Mouse (Mus musculus) forebrain, embryonic 11.5 days (tissue): ENCODE measurements at regions not wholly inside any gene's neighbourhood (a gene's known extent, or its start where the extent isn't known, plus 50 kb on each side); places are given as distances from the start of the nearest gene placed in this dataset.

Experiments used
- ATAC-seq: fragments of 200-750 bp; cut with Nextera tagmentation; replicated peaks from 2 replicates; pipeline ENCODE4 v1.8.0; 2017; ENCODE audit warnings: moderate TSS enrichment; ENCODE audit not compliant: low FRiP score
- DNase-seq: peaks from one replicate; pipeline ENCODE4 v3.0.0-alpha.2; 2017; ENCODE audit warnings: low spot score
- H3K27ac ChIP-seq: fragments of 300-500 bp; sonication (generic); 2 replicates; pipeline ENCODE4 v1.5.1; 2014; ENCODE audit warnings: low read depth, low read length
- H3K27me3 ChIP-seq: fragments of 300-500 bp; sonication (generic); 2 replicates; pipeline ENCODE4 v1.6.1; 2014; ENCODE audit warnings: mild to moderate bottlenecking, low read length, mixed read lengths; ENCODE audit not compliant: control insufficient read depth, insufficient read depth
- H3K36me3 ChIP-seq: fragments of 300-500 bp; sonication (generic); 2 replicates; pipeline ENCODE4 v1.6.1; 2014; ENCODE audit warnings: mild to moderate bottlenecking, low read length, moderate library complexity, mixed read lengths; ENCODE audit not compliant: control insufficient read depth, insufficient read depth
- H3K4me1 ChIP-seq: fragments of 300-500 bp; sonication (generic); replicated peaks from 2 replicates; pipeline ENCODE4 v1.6.1; 2014; ENCODE audit warnings: low read length, mixed read lengths; ENCODE audit not compliant: control insufficient read depth, insufficient read depth
- H3K4me2 ChIP-seq: fragments of 300-500 bp; sonication (generic); 2 replicates; pipeline ENCODE4 v1.6.1; 2014; ENCODE audit warnings: low read depth, mild to moderate bottlenecking, low read length, moderate library complexity, mixed read lengths; ENCODE audit not compliant: severe bottlenecking
- H3K4me3 ChIP-seq: fragments of 300-500 bp; sonication (generic); 2 replicates; pipeline ENCODE4 v1.5.1; 2014; ENCODE audit warnings: low read depth, low read length
- H3K9ac ChIP-seq: fragments of 300-500 bp; sonication (generic); 2 replicates; pipeline ENCODE4 v1.6.1; 2014; ENCODE audit warnings: low read length
- H3K9me3 ChIP-seq: fragments of 300-500 bp; sonication (generic); 2 replicates; pipeline ENCODE4 v1.6.1; 2016; ENCODE audit warnings: low read length, mixed read lengths; ENCODE audit not compliant: control insufficient read depth
- WGBS: fragments of 180-500 bp; shearing (Covaris S2); extraction: QIAGEN DNeasy Blood & Tissue Kit; methylation state at CpG from one replicate; pipeline ENCODE4 v1.1.7; 2014; 5-methylcytosine and 5-hydroxymethylcytosine counted together

DNA sequence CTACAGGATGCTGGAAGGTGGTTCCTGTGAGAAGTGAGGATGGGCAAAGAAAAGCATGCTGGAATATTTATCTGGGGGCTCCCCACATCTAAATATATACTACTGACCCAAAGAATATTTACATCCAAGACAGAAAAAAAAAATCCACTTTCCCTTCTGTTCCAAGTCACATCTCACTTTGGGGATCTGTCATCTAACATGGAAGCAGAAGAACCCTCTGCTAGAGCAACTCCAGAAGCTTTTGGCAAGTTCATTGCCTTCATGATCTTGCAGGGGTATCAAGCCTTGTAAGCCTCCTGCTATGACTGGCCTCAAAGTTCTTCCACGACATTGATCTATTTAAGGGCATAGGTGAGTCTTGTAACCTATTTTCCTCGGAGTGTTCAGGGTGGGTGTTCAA lies 64.9 kb upstream of the Spdye4c start:
- ATAC-seq (no peak), DNase-seq (no peak)
- no peak overlapping the region for H3K4me2 ChIP-seq
- no peaks in the 10 kb centered on the region for H3K36me3 ChIP-seq
- no peaks in the 10 kb centered on the region for H3K4me1 ChIP-seq
- H3K9ac ChIP-seq: no peak overlapping the region
- no peaks in the 10 kb centered on the region for H3K27me3 ChIP-seq
- H3K27ac ChIP-seq: no peak overlapping the region
- no peak overlapping the region for H3K4me3 ChIP-seq
- 87% methylated on average over 2 of the region's 2 CpGs for WGBS
- no peaks in the 10 kb centered on the region for H3K9me3 ChIP-seq

DNA sequence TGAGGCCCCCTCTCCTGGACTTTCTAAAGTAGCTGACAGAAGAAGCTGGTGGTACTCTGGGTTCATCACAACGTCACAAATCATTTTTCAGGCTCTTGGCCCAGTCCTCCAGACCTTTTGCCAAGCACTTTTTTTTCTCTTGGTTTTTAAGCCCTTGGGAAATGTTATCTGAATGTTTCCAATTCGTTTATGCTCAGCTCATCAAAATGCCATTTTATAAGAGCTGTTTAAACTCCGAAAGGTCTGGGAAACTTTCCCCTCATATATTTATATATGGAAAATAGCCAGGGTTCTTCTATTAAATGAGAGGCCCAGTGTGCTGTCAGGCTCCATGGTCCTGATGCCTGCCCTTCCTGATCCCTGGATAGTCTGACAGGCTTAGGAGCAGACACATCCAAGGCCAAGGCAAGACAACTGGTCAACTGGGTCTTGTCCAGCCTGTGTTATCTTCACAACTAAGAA lies 64.1 kb upstream of the Spdye4c start:
- DNase-seq: no peak
- ATAC-seq: no peak
- Histone ChIP-seq H3K27ac (no peak overlapping the region), H3K9me3 (no peaks in the 10 kb centered on the region), H3K4me2 (no peak overlapping the region), H3K36me3 (no peaks in the 10 kb centered on the region), H3K27me3 (no peaks in the 10 kb centered on the region), H3K4me1 (no peaks in the 10 kb centered on the region), H3K9ac (no peak overlapping the region), H3K4me3 (no peak overlapping the region)
- WGBS: 77% methylated on average over 3 of the region's 3 CpGs

DNA sequence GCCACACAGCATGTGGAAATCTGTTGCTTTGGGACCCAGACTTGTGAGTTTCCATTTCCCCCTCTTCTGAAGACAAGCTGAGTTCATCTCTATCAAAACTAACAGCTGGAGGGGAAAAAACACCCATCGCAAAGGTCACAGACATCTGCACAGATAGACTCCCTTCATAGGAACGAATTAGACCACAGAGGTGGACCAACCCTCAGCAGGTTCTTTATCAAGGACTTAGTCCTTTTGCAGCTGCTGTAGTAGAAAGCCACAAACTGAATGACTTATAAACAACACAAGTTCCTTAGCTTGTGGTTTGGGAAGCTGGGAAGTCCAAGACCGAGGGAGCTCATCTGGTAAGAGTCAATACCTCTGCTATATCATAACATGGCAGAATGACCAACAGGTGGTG lies 54.7 kb upstream of the Spdye4c start:
- ATAC-seq: no peak
- Histone ChIP-seq H3K9ac (no peak overlapping the region), H3K4me1 (no peaks in the 10 kb centered on the region), H3K27me3 (no peaks in the 10 kb centered on the region), H3K9me3 (peaks cover 4% of the 10 kb centered on the region; the same call in 1 of the 2 replicates), H3K36me3 (no peaks in the 10 kb centered on the region), H3K27ac (no peak overlapping the region), H3K4me2 (no peak overlapping the region), H3K4me3 (no peak overlapping the region)
- no peak for DNase-seq
- 86% methylated on average over 3 of the region's 3 CpGs for WGBS

DNA sequence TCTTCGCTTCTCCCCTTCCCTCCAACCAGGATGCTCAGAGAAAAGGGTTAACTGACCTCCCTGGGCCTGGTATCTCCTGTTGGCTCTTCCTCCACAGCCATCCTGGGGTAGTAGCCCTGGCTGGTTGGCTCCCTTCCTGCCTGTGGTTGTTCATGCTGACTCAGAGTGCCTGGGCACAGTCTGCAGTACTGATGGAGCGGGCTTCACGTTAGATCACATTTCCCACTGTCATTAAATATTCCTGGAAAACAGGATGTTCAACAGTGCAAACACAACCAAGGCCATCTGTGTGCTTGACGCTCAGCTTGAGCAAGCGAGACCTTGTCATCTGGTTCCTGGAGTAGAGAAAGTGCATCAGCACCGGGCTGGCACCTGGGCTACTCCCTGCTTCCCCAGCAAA lies 53.6 kb upstream of the Spdye4c start:
- Histone ChIP-seq H3K36me3 (no peaks in the 10 kb centered on the region), H3K4me2 (no peak overlapping the region), H3K4me3 (no peak overlapping the region), H3K4me1 (no peaks in the 10 kb centered on the region), H3K27ac (no peak overlapping the region), H3K9me3 (peaks cover 4% of the 10 kb centered on the region; the same call in 1 of the 2 replicates), H3K9ac (no peak overlapping the region), H3K27me3 (no peaks in the 10 kb centered on the region)
- no peak for DNase-seq
- WGBS: 92% methylated on average over 6 of the region's 6 CpGs
- no peak for ATAC-seq

DNA sequence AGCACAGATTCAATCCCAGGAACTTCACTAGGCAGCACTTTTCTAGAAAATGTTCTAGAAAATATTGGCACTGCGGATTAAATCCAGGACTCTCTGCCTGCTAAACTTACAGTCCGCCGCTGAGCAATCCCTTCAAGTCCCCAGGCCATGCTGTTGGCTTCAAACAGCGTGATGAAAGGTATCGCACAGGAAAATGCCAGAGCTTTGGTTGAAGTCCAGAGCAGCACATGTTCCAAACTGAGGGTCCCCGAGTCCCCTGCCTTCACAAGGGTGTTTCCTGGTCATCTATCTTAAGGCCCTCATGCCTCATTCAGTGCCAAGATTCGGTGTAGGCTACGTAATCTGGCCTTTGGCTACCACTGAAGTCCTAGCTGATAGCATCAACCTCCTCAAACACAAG lies 52.3 kb upstream of the Spdye4c start:
- ATAC-seq (no peak), DNase-seq (no peak)
- H3K36me3 ChIP-seq: no peaks in the 10 kb centered on the region
- no peaks in the 10 kb centered on the region for H3K9me3 ChIP-seq
- no peak overlapping the region for H3K27ac ChIP-seq
- no peaks in the 10 kb centered on the region for H3K27me3 ChIP-seq
- H3K9ac ChIP-seq: no peak overlapping the region
- WGBS: 90% methylated on average over 8 of the region's 8 CpGs
- H3K4me2 ChIP-seq: no peak overlapping the region
- H3K4me1 ChIP-seq: no peaks in the 10 kb centered on the region
- no peak overlapping the region for H3K4me3 ChIP-seq
